Mouse (Mus musculus) CH12.LX (cell line): Measurements from ENCODE around the gene Map1lc3b. TPM values are rescaled to one million over a fixed set of nuclear protein-coding genes. Genes with fewer than 3 reads are reported as not detected.

Source experiments
- DNase-seq: peaks from one replicate; pipeline ENCODE4 v3.0.0-alpha.2; 2013; ENCODE audit errors: extremely low read depth
- H3K27ac ChIP-seq: 2 replicates; pipeline ENCODE4 v1.5.1; 2012; ENCODE audit warnings: low read depth, mild to moderate bottlenecking, control low read depth, moderate library complexity; ENCODE audit not compliant: insufficient read depth
- H3K27me3 ChIP-seq: replicated peaks from 2 replicates; pipeline ENCODE3; 2012; ENCODE audit warnings: inconsistent platforms
- H3K36me3 ChIP-seq, 2 experiments: replicated peaks in 1 of 2; 2 replicates each; pipeline versions ENCODE3 to v1.6.1; 2012; ENCODE audit warnings: inconsistent platforms in 1 of 2, low read length in 1 of 2, mild to moderate bottlenecking in 1 of 2, mixed read lengths in 1 of 2, moderate library complexity in 1 of 2; ENCODE audit not compliant: control insufficient read depth in 1 of 2, insufficient read depth in 1 of 2
- H3K4me1 ChIP-seq, 2 experiments: 2 replicates each; pipeline ENCODE4 v1.6.1; 2012; ENCODE audit warnings: inconsistent platforms in 1 of 2, moderate library complexity in 1 of 2; ENCODE audit not compliant: insufficient read depth in 2 of 2, control insufficient read depth in 1 of 2
- H3K4me2 ChIP-seq: 2 replicates; pipeline ENCODE4 v1.6.1; 2012; ENCODE audit warnings: low read depth, mild to moderate bottlenecking, control low read depth; ENCODE audit not compliant: poor library complexity, insufficient read depth, severe bottlenecking
- H3K4me3 ChIP-seq, 3 experiments: fragments of 150-350 bp in 1 of 3; sonication (generic) in 1 of 3; replicated peaks in 1 of 3; 2 replicates each; pipeline versions ENCODE3 to v1.5.1; 2011 to 2012; ENCODE audit warnings: low read depth in 2 of 3, low read length in 2 of 3, mild to moderate bottlenecking in 2 of 3, moderate library complexity in 2 of 3, control low read depth in 1 of 3, improper control_type of control experiment in 1 of 3, inconsistent platforms in 1 of 3, mixed read lengths in 1 of 3; ENCODE audit not compliant: poor library complexity in 1 of 3
- H3K79me2 ChIP-seq: replicated peaks from 2 replicates; pipeline ENCODE4 v1.6.1; 2012; ENCODE audit warnings: mild to moderate bottlenecking, moderate library complexity; ENCODE audit not compliant: control insufficient read depth, poor library complexity, insufficient read depth, severe bottlenecking; ENCODE audit errors: extremely low read depth
- H3K9ac ChIP-seq: 2 replicates; pipeline ENCODE4 v1.6.1; 2012; ENCODE audit warnings: low read depth, mild to moderate bottlenecking, control low read depth, moderate library complexity; ENCODE audit not compliant: insufficient read depth
- H3K9me3 ChIP-seq: replicated peaks from 2 replicates; pipeline ENCODE3; 2012; ENCODE audit warnings: low read length, inconsistent platforms, mixed read lengths
- CTCF ChIP-seq, 2 experiments: IDR thresholded peaks in 1 of 2; conservative IDR thresholded peaks in 1 of 2; 2 replicates each; pipeline ENCODE4 v1.5.1; 2011 to 2012; ENCODE audit warnings: low read depth in 2 of 2, low read length in 2 of 2, improper control_type of control experiment in 1 of 2, inconsistent platforms in 1 of 2, mild to moderate bottlenecking in 1 of 2, moderate library complexity in 1 of 2
- E2F4 ChIP-seq: IDR thresholded peaks from 2 replicates; pipeline ENCODE4 v1.6.1; 2011; ENCODE audit warnings: low read depth, low read length, improper control_type of control experiment; ENCODE audit not compliant: insufficient replicate concordance
- HCFC1 ChIP-seq: IDR thresholded peaks from 2 replicates; pipeline ENCODE4 v1.6.1; 2012; ENCODE audit warnings: low read depth, mild to moderate bottlenecking, inconsistent platforms, low read length, improper control_type of control experiment
- KAT2A ChIP-seq: IDR thresholded peaks from 2 replicates; pipeline ENCODE4 v1.6.1; 2012; ENCODE audit warnings: low read length, improper control_type of control experiment, inconsistent platforms; ENCODE audit not compliant: insufficient replicate concordance
- MAZ ChIP-seq: IDR thresholded peaks from 2 replicates; pipeline ENCODE4 v1.6.1; 2012; ENCODE audit warnings: low read depth, mild to moderate bottlenecking, inconsistent platforms, low read length, improper control_type of control experiment, moderate library complexity
- MEF2A ChIP-seq: IDR thresholded peaks from 2 replicates; pipeline ENCODE4 v1.6.1; 2014; ENCODE audit warnings: low read depth, mild to moderate bottlenecking, inconsistent platforms, low read length, improper control_type of control experiment, borderline replicate concordance
- MYC ChIP-seq: IDR thresholded peaks from 2 replicates; pipeline ENCODE4 v1.6.1; 2011; ENCODE audit warnings: low read depth, mild to moderate bottlenecking, improper control_type of control experiment, low read length
- NRF1 ChIP-seq: IDR thresholded peaks from 2 replicates; pipeline ENCODE4 v1.6.1; 2014; ENCODE audit warnings: low read depth, mild to moderate bottlenecking, inconsistent platforms, low read length, improper control_type of control experiment, moderate library complexity
- POLR2AphosphoS2 ChIP-seq: IDR thresholded peaks from 2 replicates; pipeline ENCODE4 v1.6.1; 2011; ENCODE audit warnings: low read depth, low read length, improper control_type of control experiment
- RAD21 ChIP-seq: IDR thresholded peaks from 2 replicates; pipeline ENCODE4 v1.6.1; 2011; ENCODE audit warnings: low read depth, mild to moderate bottlenecking, low read length, improper control_type of control experiment, moderate library complexity
- SIN3A ChIP-seq: IDR thresholded peaks from 2 replicates; pipeline ENCODE4 v1.6.1; 2012; ENCODE audit warnings: low read length, improper control_type of control experiment, inconsistent platforms
- TCF12 ChIP-seq: IDR thresholded peaks from 2 replicates; pipeline ENCODE4 v1.6.1; 2014; ENCODE audit warnings: low read depth, mild to moderate bottlenecking, inconsistent platforms, low read length, improper control_type of control experiment
- ZC3H11A ChIP-seq: IDR thresholded peaks from 2 replicates; pipeline ENCODE4 v1.6.1; 2012; ENCODE audit warnings: low read depth, mild to moderate bottlenecking, inconsistent platforms, low read length, improper control_type of control experiment
- ZMIZ1 ChIP-seq: IDR thresholded peaks from 2 replicates; pipeline ENCODE4 v1.6.1; 2012; ENCODE audit warnings: low read depth, mild to moderate bottlenecking, inconsistent platforms, low read length, improper control_type of control experiment
- ZNF384 ChIP-seq: IDR thresholded peaks from 2 replicates; pipeline ENCODE4 v1.6.1; 2012; ENCODE audit warnings: low read depth, low read length, improper control_type of control experiment, inconsistent platforms
- dilution Hi-C: fragments of 300-500 bp; cut with MboI; formaldehyde crosslinking; loops from 2 replicates; pipeline ENCODE4 v1.14.3; 2020; ENCODE audit warnings: low sequenced_read_pairs; ENCODE audit not compliant: extremely low pct_unique_long_range_greater_than_20kb, extremely low pct_ligation_motif_present
- in situ Hi-C: fragments of 300-500 bp; cut with MboI; formaldehyde crosslinking; loops from 3 replicates; pipeline ENCODE4 v1.14.3; 2019; ENCODE audit warnings: low sequenced_read_pairs, low pct_ligation_motif_present, low pct_unique_long_range_greater_than_20kb, mixed read lengths
- polyA plus RNA-seq: library from polyadenylated mRNA; unstranded; fragments of >175 nt; gene quantifications from 2 replicates; pipeline ENCODE4 v1.2.1, GENCODE M21; 2012; ENCODE audit warnings: low read depth; ENCODE audit not compliant: insufficient read length
- total RNA-seq, 2 experiments: library from RNA; depleted of rRNA; stranded (reverse); fragments of 300-350 nt in 1 of 2; fragments of >200 nt in 1 of 2; gene quantifications; 2 replicates each; pipeline ENCODE4 v1.2.3; 2012 to 2014

Gene Map1lc3b
- total and polyA plus RNA-seq, 3 experiments = 45.7 to 55.8 (median 48.9) TPM

DNA sequence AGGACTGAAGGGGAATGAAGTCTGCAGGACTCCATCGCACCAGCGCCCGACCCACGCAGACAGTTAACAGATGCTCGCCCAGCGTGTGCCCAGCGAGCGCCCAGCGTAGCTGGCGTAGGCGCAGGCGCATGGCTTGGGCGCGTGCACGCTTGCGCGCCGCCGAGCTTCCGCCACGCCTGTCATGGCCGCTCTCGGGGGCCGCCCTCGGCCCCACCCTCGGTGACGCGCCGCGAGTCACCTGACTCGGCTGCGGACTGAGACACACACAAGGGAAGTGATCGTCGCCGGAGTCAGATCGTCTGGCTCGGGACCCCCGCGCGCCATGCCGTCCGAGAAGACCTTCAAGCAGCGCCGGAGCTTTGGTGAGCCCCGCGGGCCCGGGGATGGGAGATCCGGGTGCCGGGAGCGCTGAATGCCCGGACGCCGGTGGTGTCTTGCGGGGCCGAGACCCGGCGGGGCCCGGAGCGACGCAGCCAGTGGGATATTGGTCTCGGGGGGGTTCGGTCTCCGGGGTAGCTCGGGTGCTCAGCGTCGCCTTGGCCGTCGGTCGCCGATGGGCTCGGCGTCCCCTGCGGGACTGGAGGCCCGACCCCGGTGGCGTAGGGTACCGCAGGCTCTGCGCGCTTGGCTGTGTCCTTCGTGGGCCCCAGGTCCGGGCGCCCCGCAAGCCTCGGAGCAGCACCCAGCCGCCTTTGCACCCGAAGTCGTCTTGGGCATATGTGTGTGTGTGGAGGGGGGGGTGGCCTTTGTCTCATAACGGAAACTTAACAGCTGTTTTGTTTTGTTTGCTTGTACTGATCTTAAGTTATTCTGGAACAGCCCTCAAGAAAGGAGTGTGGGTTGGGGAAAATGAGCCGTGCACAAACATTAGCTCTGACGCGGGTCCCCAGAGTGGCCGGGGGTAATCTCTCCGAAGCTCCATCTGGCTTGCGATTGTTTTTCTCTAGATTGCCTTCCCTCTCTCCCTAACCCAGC, at the start of gene Map1lc3b (continued):
- no peak for TF ChIP-seq ZNF384
- TF ChIP-seq CTCF (conservative IDR thresholded peaks at IDR 0.05 in 1 of 2, IDR thresholded peaks at IDR 0.05 in 1 of 2; ENCODE audit: low read depth in 2 of 2, low read length in 2 of 2) = no peak

DNA sequence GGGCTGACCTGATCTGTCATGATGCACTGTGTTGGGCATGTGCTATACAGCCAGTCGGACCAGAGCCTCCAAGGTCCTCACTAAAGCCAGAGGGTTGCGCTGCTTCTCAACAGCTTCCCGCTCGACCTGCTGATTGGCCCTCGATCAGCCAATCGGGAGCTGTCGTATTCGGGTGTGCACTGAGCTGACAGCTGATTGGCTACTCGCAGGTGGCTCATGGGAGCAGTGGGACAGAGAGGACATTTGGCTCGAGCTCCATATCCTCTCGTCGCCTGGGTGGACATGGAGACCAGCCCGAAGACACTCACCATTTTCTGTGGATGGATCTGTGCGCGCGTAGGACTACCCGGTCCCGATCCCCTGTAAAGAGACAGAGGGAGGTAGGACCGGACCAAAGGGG, 48.3 kb upstream of the Map1lc3b start:
- Histone ChIP-seq H3K9me3 (peaks cover 8% of the 10 kb centered on the region), H3K4me3 (no peak overlapping the region), H3K4me2 (no peak overlapping the region), H3K27ac (no peak overlapping the region), H3K36me3 (no peaks in the 10 kb centered on the region), H3K27me3 (peaks cover 54% of the 10 kb centered on the region), H3K4me1 (peaks cover 0 to 5% of the 10 kb centered on the region in 2 experiments; a peak in 2 of 4 replicates), H3K9ac (no peak overlapping the region), H3K79me2 (no peaks in the 10 kb centered on the region)
- TF ChIP-seq MAZ (no peak), ZC3H11A (no peak), MEF2A (no peak), ZNF384 (no peak), POLR2AphosphoS2 (no peak), ZMIZ1 (no peak), KAT2A (no peak), RAD21 (no peak)
- dilution Hi-C loops (no loop called here), in situ Hi-C loops (loop anchor here (10.0 kb wide), 1 partner anchor 143 kb away; no protein-coding TSS in a partner anchor)
- DNase-seq = no peak

DNA sequence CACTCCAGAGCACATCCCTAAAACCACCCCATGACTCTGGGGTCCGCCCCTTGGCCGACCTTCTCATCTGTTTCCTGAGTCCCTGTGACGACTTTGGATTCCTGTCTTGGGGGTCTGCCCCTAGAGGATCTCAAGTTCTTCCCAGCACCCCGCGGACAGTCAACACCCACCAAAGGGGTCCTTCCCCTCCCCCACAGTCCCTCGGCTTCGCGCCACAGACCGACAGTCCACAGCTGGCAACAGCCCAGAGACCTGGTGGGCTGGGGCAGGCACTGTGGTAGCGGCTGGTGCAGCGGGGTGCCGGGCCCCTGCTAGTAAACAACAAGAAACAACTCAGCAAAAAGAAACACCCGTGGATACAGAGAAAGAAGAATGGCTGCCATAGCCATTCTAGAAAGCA, 47.3 kb upstream of the Map1lc3b start:
- Histone ChIP-seq H3K9ac (no peak overlapping the region), H3K4me2 (no peak overlapping the region), H3K79me2 (no peaks in the 10 kb centered on the region), H3K36me3 (no peaks in the 10 kb centered on the region), H3K27me3 (peaks cover 55% of the 10 kb centered on the region), H3K4me1 (peaks cover 0 to 7% of the 10 kb centered on the region in 2 experiments; a peak in 2 of 4 replicates), H3K27ac (no peak overlapping the region)
- TF ChIP-seq ZC3H11A (no peak), NRF1 (no peak), HCFC1 (no peak), E2F4 (no peak), TCF12 (no peak), SIN3A (no peak), MYC (no peak), POLR2AphosphoS2 (no peak)
- TF ChIP-seq, all 38 proteins: peak for 0
- dilution Hi-C loops = no loop called here
- Histone ChIP-seq H3K9me3 (peaks cover 8% of the 10 kb centered on the region), H3K4me3 (no peak overlapping the region)
- DNase-seq = no peak
- in situ Hi-C loops = loop anchor here (10.0 kb wide), 1 partner anchor 142 kb away; no protein-coding TSS in a partner anchor
